Mouse (Mus musculus): ENCODE measurements around the gene Myh3. TPM values are rescaled to one million over a fixed set of nuclear protein-coding genes. Genes with fewer than 3 reads are reported as not detected.

Myh3 gene
- polyA plus RNA-seq, 1 experiment from 2014 or later: 0.30 TPM

GRCm38 (mm10) chr11:67151159-67151558 lies 73.1 kb downstream of the Myh3 start:
- Histone ChIP-seq H3K27me3 (replicated peaks; ENCODE audit: low read depth, poor library complexity, severe bottlenecking) (no peaks in the 10 kb centered on the region), H3K4me1 (peaks cover 3% of the 10 kb centered on the region; the same call in 1 of the 2 replicates), H3K36me3 (replicated peaks) (no peaks in the 10 kb centered on the region), H3K9me3 (no peaks in the 10 kb centered on the region), H3K27ac (replicated peaks) (no peak overlapping the region), H3K4me3 (no peak overlapping the region)
- DNase-seq (ENCODE audit: low spot score): no peak
- 83% methylated on average over 3 of the region's 3 CpGs for WGBS

Small RNA genes lying within 50 kb of the gene (microRNA-seq; reads per million reads assigned to microRNA genes)
- gene Mir6923: not detected

Other genes with a start within 250 kb of the Myh3 start
- gene Pirt, start 166.3 kb upstream of the Myh3 start, polyA plus RNA-seq (2016; fragmentation: Nextera tagmentation; extraction: Ambion mirVana): 0.40 and 2.2 TPM in 2 replicates
- gene Tmem238l, start 121.7 kb upstream of the Myh3 start, polyA plus RNA-seq (2016; fragmentation: Nextera tagmentation; extraction: Ambion mirVana): not detected in 2 replicates
- gene Tmem220, start 53.1 kb upstream of the Myh3 start, polyA plus RNA-seq (2016; fragmentation: Nextera tagmentation; extraction: Ambion mirVana): 0.69 and 1.2 TPM in 2 replicates
- gene Adprm, start 25.7 kb upstream of the Myh3 start, polyA plus RNA-seq (2016; fragmentation: Nextera tagmentation; extraction: Ambion mirVana): 30.4 and 32.6 TPM in 2 replicates
- gene Sco1, start 25.6 kb upstream of the Myh3 start, polyA plus RNA-seq (2016; fragmentation: Nextera tagmentation; extraction: Ambion mirVana): 23.7 and 26.4 TPM in 2 replicates
- gene Myh2, start 92.7 kb downstream of the Myh3 start, polyA plus RNA-seq (2016; fragmentation: Nextera tagmentation; extraction: Ambion mirVana): 0.04 TPM in 1 of 2 replicates, not detected in the other
- not detected in 2 replicates for gene Myh1, start 121.8 kb downstream of the Myh3 start, polyA plus RNA-seq (2016; fragmentation: Nextera tagmentation; extraction: Ambion mirVana)
- 0.05 TPM in 1 of 2 replicates, not detected in the other for gene Myh4, start 159.7 kb downstream of the Myh3 start, polyA plus RNA-seq (2016; fragmentation: Nextera tagmentation; extraction: Ambion mirVana)
- 0.05 and 0.09 TPM in 2 replicates for gene Myh8, start 198.8 kb downstream of the Myh3 start, polyA plus RNA-seq (2016; fragmentation: Nextera tagmentation; extraction: Ambion mirVana)
- 0.05 TPM in 1 of 2 replicates, not detected in the other for gene Myh13, start 243.4 kb downstream of the Myh3 start, polyA plus RNA-seq (2016; fragmentation: Nextera tagmentation; extraction: Ambion mirVana)

All from embryonic facial prominence, embryonic 10.5 days (tissue).